Mouse (Mus musculus) CD4-positive helper T cell, adult 2 months (primary cell): ENCODE results near the gene Fgd6.

ENCODE experiments used
- DNase-seq: peaks from one replicate; pipeline ENCODE4 v3.0.0-alpha.2; 2012; ENCODE audit warnings: low read depth, missing footprints, low spot score

The Fgd6 gene

GRCm38 (mm10) chr10:94035658-94036374 lies at the start of gene Fgd6, which contains the start of gene Vezt:
Gene Fgd6 (plus strand): TSS chr10:94036001.
Gene Vezt (minus strand): TSS chr10:94035817.
- DNase-seq = peak; percentile 100

- DNase-seq = no peak
Measured at GRCm38 (mm10) chr10:93994136-93994535, 41.7 kb upstream of the Fgd6 start.

GRCm38 (mm10) chr10:93995100-93995499 lies 40.7 kb upstream of the Fgd6 start:
- no peak for DNase-seq

- no peak for DNase-seq
Measured at GRCm38 (mm10) chr10:93999357-93999756, 36.4 kb upstream of the Fgd6 start.

GRCm38 (mm10) chr10:94000223-94000622 lies 35.6 kb upstream of the Fgd6 start:
- no peak for DNase-seq

- DNase-seq = no peak
Measured at GRCm38 (mm10) chr10:94008356-94008755, 27.4 kb upstream of the Fgd6 start.

GRCm38 (mm10) chr10:94009991-94010679 lies 25.7 kb upstream of the Fgd6 start:
- DNase-seq = no peak

- DNase-seq = no peak
Measured at GRCm38 (mm10) chr10:94011024-94011423, 24.8 kb upstream of the Fgd6 start.

- peak; percentile 56 for DNase-seq
Measured at GRCm38 (mm10) chr10:94013196-94013595, 22.6 kb upstream of the Fgd6 start.

GRCm38 (mm10) chr10:94014200-94014599 lies 21.6 kb upstream of the Fgd6 start:
- no peak for DNase-seq

- DNase-seq = no peak
Measured at GRCm38 (mm10) chr10:94017455-94017854, 18.3 kb upstream of the Fgd6 start.

- DNase-seq = peak; percentile 27
Measured at GRCm38 (mm10) chr10:94020587-94020986, 15.2 kb upstream of the Fgd6 start.

GRCm38 (mm10) chr10:94021059-94021458 lies 14.7 kb upstream of the Fgd6 start:
- peak; percentile 34 for DNase-seq

GRCm38 (mm10) chr10:94025079-94025478 lies 10.7 kb upstream of the Fgd6 start:
- no peak for DNase-seq

- no peak for DNase-seq
Measured at GRCm38 (mm10) chr10:94028493-94028892, 7.3 kb upstream of the Fgd6 start.

GRCm38 (mm10) chr10:94031164-94031563 lies 4.6 kb upstream of the Fgd6 start:
- DNase-seq = no peak

GRCm38 (mm10) chr10:94034876-94035657 lies 734 bp upstream of the Fgd6 start:
- no peak for DNase-seq

- DNase-seq = no peak
Measured at GRCm38 (mm10) chr10:94036375-94036758, 566 bp downstream of the Fgd6 start.

GRCm38 (mm10) chr10:94037196-94037595 lies 1.4 kb downstream of the Fgd6 start:
- peak; percentile 39 for DNase-seq

- no peak for DNase-seq
Measured at GRCm38 (mm10) chr10:94037596-94037995, 1.8 kb downstream of the Fgd6 start.

- no peak for DNase-seq
Measured at GRCm38 (mm10) chr10:94038366-94039260, 2.8 kb downstream of the Fgd6 start.
